Mouse (Mus musculus) heart, postnatal 0 days (tissue): ENCODE measurements at regions not wholly inside any gene's neighbourhood (a gene's known extent, or its start where the extent isn't known, plus 50 kb on each side); places are given as distances from the start of the nearest gene placed in this dataset.

Experiments used
- ATAC-seq: fragments of 200-750 bp; cut with Nextera tagmentation; 2 replicates; pipeline ENCODE4 v1.8.0; 2017; ENCODE audit warnings: low read depth, moderate number of reproducible peaks, moderate library complexity; ENCODE audit not compliant: insufficient read depth
- DNase-seq: peaks from one replicate; pipeline ENCODE4 v3.0.0-alpha.2; 2016; ENCODE audit warnings: low spot score
- H3K27ac ChIP-seq: fragments of 300-500 bp; sonication (generic); 2 replicates; pipeline ENCODE4 v1.5.1; 2014; ENCODE audit warnings: low read depth, mild to moderate bottlenecking
- H3K27me3 ChIP-seq: fragments of 300-500 bp; sonication (generic); 2 replicates; pipeline ENCODE4 v1.6.1; 2014; ENCODE audit warnings: low read length, mixed read lengths; ENCODE audit not compliant: control insufficient read depth, insufficient read depth
- H3K36me3 ChIP-seq: fragments of 300-500 bp; sonication (generic); replicated peaks from 2 replicates; pipeline ENCODE4 v1.6.1; 2014; ENCODE audit warnings: low read length, mixed read lengths; ENCODE audit not compliant: control insufficient read depth, insufficient read depth
- H3K4me1 ChIP-seq: fragments of 300-500 bp; sonication (generic); 2 replicates; pipeline ENCODE4 v1.6.1; 2014; ENCODE audit warnings: antibody characterized with exemption; ENCODE audit not compliant: control insufficient read depth, insufficient read depth
- H3K4me2 ChIP-seq: fragments of 300-500 bp; sonication (generic); 2 replicates; pipeline ENCODE4 v1.6.1; 2014; ENCODE audit warnings: low read depth, mild to moderate bottlenecking, low read length, moderate library complexity
- H3K4me3 ChIP-seq: fragments of 300-500 bp; sonication (generic); 2 replicates; pipeline ENCODE4 v1.5.1; 2014; ENCODE audit warnings: low read depth, low read length
- H3K9ac ChIP-seq: fragments of 300-500 bp; sonication (generic); replicated peaks from 2 replicates; pipeline ENCODE4 v1.6.1; 2014; ENCODE audit warnings: low read depth, low read length, mixed read lengths
- H3K9me3 ChIP-seq: fragments of 300-500 bp; sonication (generic); replicated peaks from 2 replicates; pipeline ENCODE4 v1.6.1; 2016; ENCODE audit warnings: low read length; ENCODE audit not compliant: control insufficient read depth
- CTCF ChIP-seq: IDR thresholded peaks from 2 replicates; pipeline ENCODE4 v1.5.1; 2016; ENCODE audit warnings: antibody characterized with exemption, control low read depth, low read depth
- EP300 ChIP-seq: IDR thresholded peaks from 2 replicates; pipeline ENCODE4 v1.6.1; 2016; ENCODE audit warnings: antibody characterized with exemption, low read depth
- WGBS: fragments of 180-500 bp; shearing (Covaris S2); extraction: QIAGEN DNeasy Blood & Tissue Kit; methylation state at CpG from one replicate; pipeline ENCODE4 v1.1.7; 2014; 5-methylcytosine and 5-hydroxymethylcytosine counted together

GRCm38 (mm10) chr14:17347286-17347685 is 312.8 kb upstream of the Thrb start:
- TF ChIP-seq CTCF, result no peak
- TF ChIP-seq EP300, result no peak
- 0 out of 2 replicates have a peak, but pooled peaks cover 2% of the 10 kb centered on the region for H3K4me1 ChIP-seq
- H3K27me3 ChIP-seq, result no peaks in the 10 kb centered on the region
- no peak overlapping the region for H3K4me3 ChIP-seq
- DNase-seq (no peak), ATAC-seq (no peak)
- no peaks in the 10 kb centered on the region for H3K36me3 ChIP-seq
- no peak overlapping the region for H3K27ac ChIP-seq
- H3K9me3 ChIP-seq, result no peaks in the 10 kb centered on the region
- H3K4me2 ChIP-seq, result no peak overlapping the region
- no peak overlapping the region for H3K9ac ChIP-seq
- WGBS, result 64% methylated on average over 2 of the region's 2 CpGs

- Histone ChIP-seq H3K27ac (no peak overlapping the region), H3K9me3 (no peaks in the 10 kb centered on the region), H3K27me3 (no peaks in the 10 kb centered on the region), H3K4me2 (no peak overlapping the region), H3K4me1 (0 out of 2 replicates have a peak, but pooled peaks cover 2% of the 10 kb centered on the region), H3K9ac (no peak overlapping the region), H3K4me3 (no peak overlapping the region), H3K36me3 (no peaks in the 10 kb centered on the region)
- TF ChIP-seq CTCF, result no peak
- TF ChIP-seq EP300, result no peak
- DNase-seq (no peak), ATAC-seq (no peak)
- WGBS, result 39% methylated on average over 4 of the region's 4 CpGs
Observed at GRCm38 (mm10) chr14:17352324-17353037, 307.6 kb upstream of the Thrb start.

GRCm38 (mm10) chr14:17361910-17362309 is 298.2 kb upstream of the Thrb start:
- H3K27ac ChIP-seq, result no peak overlapping the region
- no peaks in the 10 kb centered on the region for H3K4me1 ChIP-seq
- H3K27me3 ChIP-seq, result no peaks in the 10 kb centered on the region
- no peaks in the 10 kb centered on the region for H3K9me3 ChIP-seq
- no peak overlapping the region for H3K9ac ChIP-seq
- no peak for ATAC-seq
- no peak overlapping the region for H3K4me3 ChIP-seq
- no peaks in the 10 kb centered on the region for H3K36me3 ChIP-seq
- H3K4me2 ChIP-seq, result no peak overlapping the region
- TF ChIP-seq CTCF, result no peak
- no peak for TF ChIP-seq EP300
- no peak for DNase-seq

GRCm38 (mm10) chr14:17402751-17403479 is 257.1 kb upstream of the Thrb start:
- Histone ChIP-seq H3K4me2 (no peak overlapping the region), H3K27ac (no peak overlapping the region), H3K27me3 (no peaks in the 10 kb centered on the region), H3K36me3 (no peaks in the 10 kb centered on the region), H3K9me3 (no peaks in the 10 kb centered on the region), H3K9ac (no peak overlapping the region), H3K4me1 (no peaks in the 10 kb centered on the region; the same call in 1 of the 2 replicates), H3K4me3 (no peak overlapping the region)
- no peak for TF ChIP-seq EP300
- peak; percentile 81 for TF ChIP-seq CTCF
- DNase-seq, result peak; percentile 64
- 37% methylated on average over 7 of the region's 7 CpGs for WGBS
- no peak for ATAC-seq

GRCm38 (mm10) chr14:17405551-17406336 is 254.3 kb upstream of the Thrb start:
- Histone ChIP-seq H3K9me3 (no peaks in the 10 kb centered on the region), H3K36me3 (no peaks in the 10 kb centered on the region), H3K9ac (no peak overlapping the region), H3K4me2 (no peak overlapping the region), H3K27ac (no peak overlapping the region), H3K4me1 (no peaks in the 10 kb centered on the region; the same call in 1 of the 2 replicates), H3K27me3 (no peaks in the 10 kb centered on the region), H3K4me3 (no peak overlapping the region)
- 68% methylated on average over 2 of the region's 2 CpGs for WGBS
- no peak for ATAC-seq
- no peak for DNase-seq
- TF ChIP-seq EP300 (no peak), CTCF (peak; percentile 68)
